Mouse (Mus musculus): ENCODE results near the gene Skap2. TPM values are rescaled to one million over a fixed set of nuclear protein-coding genes. Genes with fewer than 3 reads are reported as not detected.

Gene Skap2
- polyA plus RNA-seq, 1 experiment from 2014 or later = 22.2 TPM

DNA sequence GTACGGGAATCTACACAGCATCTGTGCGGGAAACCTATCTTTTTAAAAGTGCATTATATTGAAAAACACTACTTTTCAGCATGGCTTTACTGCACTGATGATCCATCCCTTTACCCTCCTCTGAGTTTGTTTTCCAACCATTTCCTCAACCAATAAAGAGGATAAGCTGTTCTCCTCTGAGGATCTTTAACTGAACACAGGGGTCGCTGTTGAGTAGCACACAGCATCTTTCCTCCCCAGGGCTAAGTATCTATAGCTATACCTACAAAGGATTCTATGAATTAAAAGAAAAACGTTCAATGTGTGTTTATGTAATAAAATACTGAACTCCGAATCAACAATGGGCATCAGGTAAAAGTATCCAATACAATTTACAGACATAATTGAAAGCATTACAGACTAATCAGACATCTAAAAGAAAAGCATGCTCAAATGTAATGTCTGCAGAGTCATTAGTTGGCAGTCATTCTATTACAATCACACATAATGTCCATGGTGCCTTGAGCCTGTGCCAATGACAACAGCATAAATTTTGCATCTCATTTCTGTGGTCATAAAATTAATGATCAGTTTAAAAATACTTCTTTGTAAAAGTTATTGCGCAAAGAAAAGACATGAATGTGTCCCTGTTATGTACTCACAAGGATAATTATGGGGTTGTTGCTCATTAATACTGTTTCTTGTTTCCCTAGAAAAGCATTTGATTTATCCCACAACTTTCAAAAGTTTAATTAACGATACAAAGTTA, 13.8 kb downstream of the Skap2 start:
- H3K27me3 ChIP-seq (replicated peaks) = peaks cover 5% of the 10 kb centered on the region; the same call in 1 of the 2 replicates
- H3K4me2 ChIP-seq = no peak overlapping the region
- H3K27ac ChIP-seq = no peak overlapping the region
- no peak overlapping the region for H3K4me3 ChIP-seq
- no peak for ATAC-seq
- no peaks in the 10 kb centered on the region for H3K4me1 ChIP-seq
- no peaks in the 10 kb centered on the region for H3K36me3 ChIP-seq
- no peaks in the 10 kb centered on the region for H3K9me3 ChIP-seq (replicated peaks)
- WGBS (ENCODE audit: insufficient replicate concordance) = 53% methylated on average over 7 of the region's 7 CpGs
- no peak overlapping the region for H3K9ac ChIP-seq

DNA sequence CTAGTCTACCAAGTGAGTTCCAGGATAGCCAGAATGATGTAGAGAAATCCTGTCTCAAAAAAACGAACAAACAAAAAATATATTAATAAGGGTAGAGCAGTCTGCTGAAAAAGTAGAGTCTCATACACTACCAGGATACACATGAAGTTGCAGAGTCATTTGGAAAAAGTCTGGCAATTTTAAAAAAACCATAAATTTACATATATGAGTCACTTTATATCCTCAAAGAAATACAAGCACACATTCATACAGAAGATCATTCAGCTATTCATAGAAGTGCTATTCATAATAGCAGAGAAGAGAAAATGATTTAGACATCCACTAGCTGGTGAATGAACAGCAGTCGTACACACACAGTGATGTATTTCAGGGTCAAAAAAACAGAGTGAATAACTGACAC, 24.4 kb downstream of the Skap2 start:
- no peak overlapping the region for H3K4me2 ChIP-seq
- H3K9ac ChIP-seq = no peak overlapping the region
- WGBS (ENCODE audit: insufficient replicate concordance) = 56% methylated on average over 2 of the region's 2 CpGs
- H3K4me3 ChIP-seq = no peak overlapping the region
- no peaks in the 10 kb centered on the region for H3K9me3 ChIP-seq (replicated peaks)
- H3K36me3 ChIP-seq = no peaks in the 10 kb centered on the region
- no peaks in the 10 kb centered on the region for H3K27me3 ChIP-seq (replicated peaks)
- ATAC-seq = no peak
- H3K27ac ChIP-seq = no peak overlapping the region
- no peaks in the 10 kb centered on the region for H3K4me1 ChIP-seq

DNA sequence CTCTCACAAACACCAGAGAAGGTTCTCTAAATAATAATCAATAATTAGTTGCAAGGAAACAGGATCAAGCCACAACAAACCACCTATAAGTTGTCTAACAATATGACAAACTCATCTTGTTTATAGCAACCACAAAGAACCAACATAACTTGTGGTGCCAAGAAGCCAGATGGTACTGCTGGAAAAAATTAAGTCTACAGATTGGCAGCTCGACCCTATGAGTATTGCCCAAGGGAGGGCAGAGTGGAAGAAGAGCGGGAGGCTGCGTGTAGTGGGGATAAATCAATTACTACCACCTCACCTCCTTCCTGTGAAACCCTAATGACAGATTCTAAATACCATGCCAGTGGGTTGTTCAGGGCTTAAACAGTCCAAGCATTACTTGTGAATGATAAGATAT, 34.7 kb downstream of the Skap2 start:
- Histone ChIP-seq H3K27ac (no peak overlapping the region), H3K27me3 (replicated peaks) (no peaks in the 10 kb centered on the region), H3K36me3 (no peaks in the 10 kb centered on the region), H3K4me1 (no peaks in the 10 kb centered on the region), H3K4me2 (no peak overlapping the region), H3K9ac (no peak overlapping the region), H3K9me3 (replicated peaks) (no peaks in the 10 kb centered on the region), H3K4me3 (no peak overlapping the region)
- 69% methylated on average over 3 of the region's 3 CpGs for WGBS (ENCODE audit: insufficient replicate concordance)
- no peak for ATAC-seq

DNA sequence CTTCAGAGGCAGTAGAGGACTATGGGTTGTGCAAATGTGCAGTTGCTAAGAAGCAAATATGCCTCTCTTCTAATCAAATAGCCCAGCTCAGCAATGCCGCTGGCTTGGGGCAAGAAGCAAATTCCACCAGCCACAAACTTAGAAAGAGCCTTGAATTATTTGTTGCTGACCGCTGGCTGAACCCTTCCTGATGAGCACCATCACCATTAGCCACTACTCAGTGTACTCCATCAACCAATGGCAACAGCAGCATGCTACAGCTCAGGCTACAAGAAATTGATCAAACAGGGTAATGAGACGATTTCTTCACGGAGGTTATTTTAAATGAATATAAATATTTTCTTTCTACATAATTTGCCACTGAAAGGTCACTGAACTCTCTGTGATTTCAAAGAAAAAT, 36.6 kb downstream of the Skap2 start:
- no peaks in the 10 kb centered on the region for H3K9me3 ChIP-seq (replicated peaks)
- no peaks in the 10 kb centered on the region for H3K27me3 ChIP-seq (replicated peaks)
- no peak overlapping the region for H3K4me3 ChIP-seq
- ATAC-seq = no peak
- WGBS (ENCODE audit: insufficient replicate concordance) = 76% methylated on average over 4 of the region's 4 CpGs
- no peak overlapping the region for H3K27ac ChIP-seq
- no peak overlapping the region for H3K9ac ChIP-seq
- H3K36me3 ChIP-seq = no peaks in the 10 kb centered on the region
- H3K4me2 ChIP-seq = no peak overlapping the region
- H3K4me1 ChIP-seq = no peaks in the 10 kb centered on the region

DNA sequence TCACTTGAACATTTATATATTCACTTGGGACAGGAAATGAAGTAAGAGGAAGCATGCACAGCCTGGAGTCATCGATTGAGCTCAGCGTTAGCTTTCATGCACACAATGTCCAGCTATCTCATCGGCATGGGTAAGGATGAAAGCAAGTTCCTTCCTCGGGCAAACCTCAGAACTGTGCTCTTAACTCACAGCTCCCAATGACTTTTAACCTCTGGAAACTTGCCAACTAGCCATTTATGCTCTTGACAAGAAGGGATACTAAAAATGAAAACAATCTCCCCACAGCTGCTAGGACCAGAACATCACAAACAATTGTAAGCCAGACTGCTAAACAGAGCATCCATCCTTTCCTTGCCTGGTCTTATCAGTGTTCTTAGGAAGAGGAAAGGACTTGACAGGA, 53.4 kb downstream of the Skap2 start:
- WGBS (ENCODE audit: insufficient replicate concordance) = 35% methylated on average over 4 of the region's 4 CpGs
- ATAC-seq = no peak
- no peak overlapping the region for H3K4me2 ChIP-seq

DNA sequence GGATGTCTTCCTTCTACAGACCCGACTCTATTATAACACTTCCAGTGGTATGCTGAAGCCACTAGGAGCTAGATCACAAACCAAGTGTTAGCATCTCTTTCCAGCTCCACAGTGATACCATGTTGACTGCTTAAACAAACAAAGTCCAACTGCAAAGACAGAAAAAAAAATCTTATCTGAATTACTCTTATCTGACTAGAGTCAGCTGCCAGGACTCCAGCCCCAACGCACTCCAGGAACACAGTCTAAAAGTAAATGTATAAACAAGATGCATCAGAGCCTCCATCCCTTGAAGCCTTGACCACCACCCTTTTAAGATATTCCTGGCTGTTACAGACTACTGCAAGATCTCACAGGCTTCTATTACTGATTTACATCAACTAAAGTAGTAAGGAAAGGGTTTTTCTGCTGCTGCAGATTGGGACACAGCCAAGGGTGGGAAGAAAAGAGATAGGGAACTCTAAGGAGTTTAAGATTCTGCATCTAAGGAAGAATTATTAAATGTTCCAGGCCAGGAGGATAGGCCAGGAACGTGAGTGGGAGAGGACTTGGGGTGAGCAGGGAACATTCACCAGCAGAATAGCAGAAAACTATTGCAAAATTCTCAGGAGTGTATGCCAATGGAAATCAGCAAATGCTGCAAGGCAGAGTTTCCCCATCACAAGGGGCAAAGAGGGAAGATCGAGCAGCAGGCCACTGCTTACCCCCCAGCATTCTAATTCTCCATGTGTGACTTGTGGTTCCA, 56.1 kb downstream of the Skap2 start:
- H3K27me3 ChIP-seq (replicated peaks) = no peaks in the 10 kb centered on the region
- no peaks in the 10 kb centered on the region for H3K36me3 ChIP-seq
- H3K9me3 ChIP-seq (replicated peaks) = no peaks in the 10 kb centered on the region
- peaks cover 8% of the 10 kb centered on the region; the same call in 1 of the 2 replicates for H3K4me1 ChIP-seq
- no peak overlapping the region for H3K27ac ChIP-seq
- H3K4me3 ChIP-seq = no peak overlapping the region
- H3K4me2 ChIP-seq = no peak overlapping the region
- 51% methylated on average over 4 of the region's 4 CpGs for WGBS (ENCODE audit: insufficient replicate concordance)
- no peak for ATAC-seq
- H3K9ac ChIP-seq = no peak overlapping the region

More for the DNA sequence above, 53.4 kb downstream of the Skap2 start:
- Histone ChIP-seq H3K9me3 (replicated peaks) (no peaks in the 10 kb centered on the region), H3K36me3 (no peaks in the 10 kb centered on the region), H3K27ac (no peak overlapping the region), H3K9ac (no peak overlapping the region), H3K4me3 (no peak overlapping the region), H3K27me3 (replicated peaks) (no peaks in the 10 kb centered on the region), H3K4me1 (peaks cover 8% of the 10 kb centered on the region; the same call in 1 of the 2 replicates)

DNA sequence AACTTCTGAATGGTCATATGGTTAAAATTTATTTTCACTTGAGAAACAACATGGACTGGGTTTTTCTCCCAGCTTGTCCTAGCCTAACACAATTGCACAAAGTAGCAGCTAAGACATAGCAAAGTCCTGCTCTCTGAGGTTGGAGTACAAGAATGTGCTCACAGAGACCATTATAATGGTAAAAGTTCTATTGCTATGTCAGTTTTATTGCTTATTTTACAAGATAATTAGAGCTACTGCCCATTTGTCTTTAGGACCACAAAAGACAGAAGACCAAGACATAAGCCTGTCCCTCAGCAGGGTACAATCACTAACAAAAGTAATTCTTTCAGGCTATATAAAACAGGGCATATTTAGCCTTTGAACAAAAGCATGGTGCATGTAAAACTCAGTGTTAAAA, 64.7 kb downstream of the Skap2 start:
- no peaks in the 10 kb centered on the region for H3K9me3 ChIP-seq (replicated peaks)
- no peaks in the 10 kb centered on the region for H3K27me3 ChIP-seq (replicated peaks)
- no peak overlapping the region for H3K4me2 ChIP-seq
- no peak overlapping the region for H3K4me3 ChIP-seq
- no peaks in the 10 kb centered on the region for H3K4me1 ChIP-seq
- H3K27ac ChIP-seq = no peak overlapping the region
- H3K9ac ChIP-seq = no peak overlapping the region
- ATAC-seq = no peak
- no peaks in the 10 kb centered on the region for H3K36me3 ChIP-seq

DNA sequence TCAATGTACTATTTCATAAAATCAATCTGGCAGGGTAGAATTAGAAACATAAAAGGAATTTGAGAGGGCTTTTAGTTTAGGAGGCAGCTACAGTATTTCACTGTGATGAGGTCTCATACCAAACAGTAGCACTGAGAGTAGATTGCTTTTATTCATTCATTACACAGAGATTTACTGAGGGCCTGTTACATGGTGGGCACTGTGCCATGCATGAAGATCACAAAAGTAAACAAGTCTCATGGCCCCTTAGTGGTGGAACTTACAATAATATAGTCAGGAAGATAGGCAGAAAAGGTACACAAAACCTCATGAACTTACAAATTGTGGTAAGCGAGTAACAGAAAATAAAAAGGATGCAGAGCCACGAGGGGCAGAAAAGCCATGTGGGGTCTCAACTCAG, 67.4 kb downstream of the Skap2 start:
- ATAC-seq = no peak
- WGBS (ENCODE audit: insufficient replicate concordance) = 58% methylated on average over 2 of the region's 2 CpGs
- no peaks in the 10 kb centered on the region for H3K4me1 ChIP-seq

DNA sequence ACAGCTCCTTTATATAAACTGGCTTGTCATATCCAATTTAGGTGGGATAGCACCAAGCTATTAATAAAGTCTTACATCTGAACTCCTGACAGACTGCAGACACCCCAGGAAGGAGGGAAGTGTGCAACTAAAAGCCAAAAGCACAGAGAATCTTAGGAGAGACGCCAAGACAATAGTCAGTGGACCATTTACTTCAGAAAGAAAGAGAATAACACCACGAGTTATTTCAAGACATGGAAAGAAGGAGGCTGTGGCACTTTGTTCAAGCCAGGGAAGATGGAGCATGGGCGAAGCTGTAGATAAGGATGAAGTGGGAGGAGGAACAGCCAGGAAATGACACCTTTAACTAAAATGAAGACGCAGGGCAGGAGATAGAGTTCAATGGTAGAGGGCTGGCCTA, 78.4 kb downstream of the Skap2 start:
- ATAC-seq = no peak
- WGBS (ENCODE audit: insufficient replicate concordance) = 35% methylated on average over 4 of the region's 4 CpGs

More for the DNA sequence above, 67.4 kb downstream of the Skap2 start:
- H3K36me3 ChIP-seq = no peaks in the 10 kb centered on the region
- H3K9ac ChIP-seq = no peak overlapping the region
- H3K4me2 ChIP-seq = no peak overlapping the region
- no peaks in the 10 kb centered on the region for H3K27me3 ChIP-seq (replicated peaks)
- H3K27ac ChIP-seq = no peak overlapping the region
- H3K4me3 ChIP-seq = no peak overlapping the region
- no peaks in the 10 kb centered on the region for H3K9me3 ChIP-seq (replicated peaks)

DNA sequence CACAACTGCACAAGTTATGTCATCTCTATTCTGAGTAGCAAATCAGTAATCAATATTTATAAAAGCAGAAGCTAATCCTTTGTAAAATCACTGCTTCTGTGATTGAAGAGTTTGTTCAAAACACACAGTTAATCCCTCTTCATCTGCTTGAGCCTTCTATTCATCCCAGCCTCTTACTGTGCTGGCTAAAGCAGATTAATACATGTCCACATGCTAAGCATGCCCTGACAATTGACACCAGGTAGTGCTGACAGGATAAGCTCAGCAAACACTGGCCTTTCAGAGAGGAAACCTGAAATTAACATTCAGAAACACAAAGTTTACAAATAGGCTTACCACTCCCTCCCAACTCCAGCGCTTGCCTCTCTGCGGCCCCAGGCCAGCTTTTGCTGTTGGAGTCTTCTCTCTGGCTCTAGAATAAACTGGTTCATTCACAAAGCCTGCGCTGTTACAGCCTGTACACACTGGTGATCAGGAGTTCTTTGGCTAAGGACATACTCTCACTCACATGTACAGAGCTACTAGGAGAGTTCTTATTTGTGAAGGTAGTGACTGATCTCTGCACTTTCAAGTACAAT, 79.2 kb downstream of the Skap2 start:
- Histone ChIP-seq H3K4me1 (no peaks in the 10 kb centered on the region), H3K27ac (no peak overlapping the region), H3K4me2 (no peak overlapping the region), H3K9me3 (replicated peaks) (no peaks in the 10 kb centered on the region), H3K4me3 (no peak overlapping the region), H3K36me3 (no peaks in the 10 kb centered on the region), H3K27me3 (replicated peaks) (no peaks in the 10 kb centered on the region), H3K9ac (no peak overlapping the region)
- WGBS (ENCODE audit: insufficient replicate concordance) = 64% methylated on average over 3 of the region's 3 CpGs
- ATAC-seq = no peak

More for the DNA sequence above, 78.4 kb downstream of the Skap2 start:
- H3K27me3 ChIP-seq (replicated peaks) = no peaks in the 10 kb centered on the region
- no peak overlapping the region for H3K27ac ChIP-seq
- H3K4me3 ChIP-seq = no peak overlapping the region
- no peak overlapping the region for H3K9ac ChIP-seq
- H3K9me3 ChIP-seq (replicated peaks) = no peaks in the 10 kb centered on the region
- H3K4me2 ChIP-seq = no peak overlapping the region
- H3K4me1 ChIP-seq = no peaks in the 10 kb centered on the region
- no peaks in the 10 kb centered on the region for H3K36me3 ChIP-seq

DNA sequence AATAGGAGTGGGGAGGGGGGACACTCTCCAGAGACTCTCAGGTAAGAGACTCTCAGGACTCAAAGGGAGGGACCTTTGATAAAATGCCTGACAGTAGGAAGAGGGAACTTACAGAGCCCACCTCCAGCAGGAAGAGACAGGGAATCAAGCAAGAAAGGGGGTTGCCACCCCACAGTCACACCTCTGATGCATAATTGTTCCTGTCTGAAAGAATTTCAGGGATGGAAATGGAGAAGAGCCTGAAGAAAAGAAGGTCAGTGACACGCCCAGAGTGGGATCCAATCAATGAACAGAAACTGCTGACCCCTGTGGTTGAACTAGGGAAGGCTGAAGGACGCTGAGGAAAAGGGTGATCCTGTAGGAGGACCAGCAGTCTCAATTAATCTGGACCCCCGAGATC, 85.2 kb downstream of the Skap2 start:
- Histone ChIP-seq H3K27ac (no peak overlapping the region), H3K9me3 (replicated peaks) (no peaks in the 10 kb centered on the region), H3K9ac (no peak overlapping the region), H3K4me1 (no peaks in the 10 kb centered on the region), H3K4me3 (no peak overlapping the region), H3K36me3 (no peaks in the 10 kb centered on the region), H3K27me3 (replicated peaks) (no peaks in the 10 kb centered on the region), H3K4me2 (no peak overlapping the region)
- WGBS (ENCODE audit: insufficient replicate concordance) = 55% methylated on average over 3 of the region's 3 CpGs
- no peak for ATAC-seq

DNA sequence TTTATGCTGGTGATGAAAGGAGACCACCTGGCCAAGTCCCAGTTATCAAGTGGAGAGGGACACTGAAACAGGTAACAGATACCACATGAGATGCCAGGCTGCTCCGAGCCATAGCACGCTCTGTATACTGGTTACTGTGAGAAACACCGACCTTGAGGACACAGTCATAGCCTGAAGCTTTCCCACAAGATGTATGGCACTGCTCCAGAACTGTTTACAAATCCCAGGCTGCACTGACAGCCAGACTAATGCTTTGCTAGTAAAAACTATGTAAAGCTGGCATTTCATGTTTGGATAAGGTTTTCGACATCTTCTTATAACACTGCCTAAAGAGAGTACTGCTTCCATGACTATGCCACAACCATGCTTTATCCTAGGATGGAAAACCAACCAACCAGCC, 90.5 kb downstream of the Skap2 start:
- Histone ChIP-seq H3K9me3 (replicated peaks) (no peaks in the 10 kb centered on the region), H3K9ac (no peak overlapping the region), H3K4me2 (no peak overlapping the region), H3K27me3 (replicated peaks) (no peaks in the 10 kb centered on the region), H3K27ac (no peak overlapping the region), H3K4me3 (no peak overlapping the region), H3K4me1 (no peaks in the 10 kb centered on the region), H3K36me3 (no peaks in the 10 kb centered on the region)
- WGBS (ENCODE audit: insufficient replicate concordance) = 81% methylated on average over 4 of the region's 4 CpGs
- ATAC-seq = no peak

Data from liver, embryonic 12.5 days (tissue).